Mouse (Mus musculus): ENCODE results near the gene Vmn2r85.
"Not testable (repeated sequence)": the region's sequence is repeated elsewhere in the genome, so short reads cannot be mapped to it uniquely, and the experiment has no call there.

Gene Vmn2r85

GRCm38 (mm10) chr10:130429603-130430002, at the start of gene Vmn2r85:
Gene Vmn2r85, minus strand, starts transcription at chr10:130429703.
- not testable (repeated sequence) for DNase-seq (ENCODE audit: low read depth)

GRCm38 (mm10) chr10:130470311-130470760, 40.8 kb upstream of the Vmn2r85 start:
- no peak for DNase-seq (ENCODE audit: low read depth)

GRCm38 (mm10) chr10:130455950-130456349, 26.4 kb upstream of the Vmn2r85 start, which contains the start of gene Vmn2r86:
Gene Vmn2r86, minus strand, starts transcription at chr10:130456050.
- DNase-seq (ENCODE audit: low read depth): not testable (repeated sequence)

GRCm38 (mm10) chr10:130444776-130445175, 15.3 kb upstream of the Vmn2r85 start:
- DNase-seq (ENCODE audit: low read depth): no peak

GRCm38 (mm10) chr10:130434185-130434898, 4.8 kb upstream of the Vmn2r85 start:
- peak; percentile 51 for DNase-seq (ENCODE audit: low read depth)

GRCm38 (mm10) chr10:130422368-130422767, 7.1 kb downstream of the Vmn2r85 start:
- DNase-seq (ENCODE audit: low read depth): peak; percentile 56

- no peak for DNase-seq (ENCODE audit: low read depth)
These were observed 9.1 kb downstream of the Vmn2r85 start for GRCm38 (mm10) chr10:130420401-130420800.

GRCm38 (mm10) chr10:130419954-130420353, 9.5 kb downstream of the Vmn2r85 start:
- not testable (repeated sequence) for DNase-seq (ENCODE audit: low read depth)

GRCm38 (mm10) chr10:130416352-130416751, 13.2 kb downstream of the Vmn2r85 start:
- DNase-seq (ENCODE audit: low read depth): peak; percentile 7

- DNase-seq (ENCODE audit: low read depth): not testable (repeated sequence)
These were observed 17.3 kb downstream of the Vmn2r85 start for GRCm38 (mm10) chr10:130412167-130412698.

- no peak for DNase-seq (ENCODE audit: low read depth)
These were observed 35.3 kb downstream of the Vmn2r85 start, which contains the start of gene Vmn2r84 for GRCm38 (mm10) chr10:130394232-130394631. Gene Vmn2r84, minus strand, starts transcription at chr10:130394332.

- no peak for DNase-seq (ENCODE audit: low read depth)
These were observed 54.4 kb downstream of the Vmn2r85 start for GRCm38 (mm10) chr10:130375145-130375544.

GRCm38 (mm10) chr10:130372491-130373173, 56.9 kb downstream of the Vmn2r85 start:
- DNase-seq (ENCODE audit: low read depth): peak; percentile 41

- no peak for DNase-seq (ENCODE audit: low read depth)
These were observed 57.9 kb downstream of the Vmn2r85 start for GRCm38 (mm10) chr10:130371644-130372043.

GRCm38 (mm10) chr10:130370005-130370682, 59.4 kb downstream of the Vmn2r85 start:
- DNase-seq (ENCODE audit: low read depth): peak; percentile 24

GRCm38 (mm10) chr10:130368384-130368783, 61.1 kb downstream of the Vmn2r85 start:
- DNase-seq (ENCODE audit: low read depth): no peak

GRCm38 (mm10) chr10:130364766-130365165, 64.7 kb downstream of the Vmn2r85 start:
- no peak for DNase-seq (ENCODE audit: low read depth)
